Mouse (Mus musculus) Patski (cell line): ENCODE results near the gene Mgat4e. TPM values are rescaled to one million over a fixed set of nuclear protein-coding genes. Genes with fewer than 3 reads are reported as not detected.

Experiments used
- ATAC-seq: fragments of 100-300 bp; one replicate; pipeline ENCODE4 v1.8.0; 2021
- CTCF ChIA-PET: fragments of 350-600 bp; sonication (Branson Sonifier 250); formaldehyde crosslinking; loops from one replicate; lab custom pipeline; 2022; ENCODE audit warnings: inconsistent platforms; lab: Charles Lee
- POLR2A ChIA-PET: fragments of 350-600 bp; sonication (Branson Sonifier 250); formaldehyde crosslinking; loops from one replicate; lab custom pipeline; 2022; ENCODE audit warnings: antibody characterized with exemption, inconsistent platforms; lab: Charles Lee
- DNase-seq: peaks from one replicate; pipeline ENCODE4 v3.0.0-alpha.2; 2011; ENCODE audit warnings: low read depth, low spot score
- H3K27me3 ChIP-seq: fragments of 371-371 bp; one replicate; pipeline ENCODE4 v1.5.1; 2021
- CTCF ChIP-seq: fragments of 100-300 bp; IDR thresholded peaks from one replicate; pipeline ENCODE4 v1.5.1; 2021
- in situ Hi-C: fragments of 300-500 bp; cut with MboI; formaldehyde crosslinking; loops from 3 replicates; pipeline ENCODE4 v1.11.1; 2018; ENCODE audit warnings: low pct_unique_long_range_greater_than_20kb, mixed read lengths
- polyA plus RNA-seq: library from polyadenylated mRNA; unstranded; gene quantifications from one replicate; pipeline ENCODE4 v1.2.3, GENCODE M21; 2021

Mgat4e gene
- polyA plus RNA-seq, 1 experiment from 2014 or later: not detected

- ChIA-PET POLR2A (no interaction called here), CTCF (interaction anchor here (1.3 kb wide), 1 partner anchor 14 kb away, joined by 3 read pairs; no protein-coding TSS in a partner anchor)
- in situ Hi-C loops: no loop called here
- ATAC-seq: no peak
- TF ChIP-seq CTCF: no peak
- H3K27me3 ChIP-seq: no peaks in the 10 kb centered on the region
- DNase-seq: no peak
Observed at GRCm38 (mm10) chr1:134515891-134516290, 33.6 kb downstream of the Mgat4e start.

- POLR2A ChIA-PET: no interaction called here
- DNase-seq: no peak
- in situ Hi-C loops: no loop called here
- CTCF ChIA-PET: no interaction called here
- H3K27me3 ChIP-seq: no peaks in the 10 kb centered on the region
- no peak for TF ChIP-seq CTCF
- no peak for ATAC-seq
Observed at GRCm38 (mm10) chr1:134513876-134514590, 35.4 kb downstream of the Mgat4e start.

GRCm38 (mm10) chr1:134513312-134513860 lies 36.1 kb downstream of the Mgat4e start:
- POLR2A ChIA-PET: interaction anchor here (0.6 kb wide), 1 partner anchor 35 kb away, joined by 4 read pairs; no protein-coding TSS in a partner anchor
- DNase-seq: no peak
- ATAC-seq: no peak

GRCm38 (mm10) chr1:134512584-134512983 lies 36.9 kb downstream of the Mgat4e start:
- POLR2A ChIA-PET: interaction anchor here (0.6 kb wide), 1 partner anchor 36 kb away, joined by 4 read pairs; no protein-coding TSS in a partner anchor
- H3K27me3 ChIP-seq: no peaks in the 10 kb centered on the region
- in situ Hi-C loops: no loop called here
- CTCF ChIA-PET: no interaction called here
- no peak for TF ChIP-seq CTCF
- no peak for ATAC-seq
- DNase-seq: no peak

More at GRCm38 (mm10) chr1:134513312-134513860, 36.1 kb downstream of the Mgat4e start:
- CTCF ChIA-PET: no interaction called here
- in situ Hi-C loops: no loop called here
- no peaks in the 10 kb centered on the region for H3K27me3 ChIP-seq
- no peak for TF ChIP-seq CTCF

- no peaks in the 10 kb centered on the region for H3K27me3 ChIP-seq
- TF ChIP-seq CTCF: no peak
- DNase-seq: no peak
- ChIA-PET CTCF (no interaction called here), POLR2A (interaction anchor here (0.8 kb wide), 1 partner anchor 17 kb away, joined by 3 read pairs; the partner anchor contains the start of gene Rabif)
- no peak for ATAC-seq
- in situ Hi-C loops: no loop called here
Observed at GRCm38 (mm10) chr1:134512183-134512582, 37.3 kb downstream of the Mgat4e start.

GRCm38 (mm10) chr1:134510018-134510417 lies 39.5 kb downstream of the Mgat4e start:
- ATAC-seq (no peak), DNase-seq (no peak)
- no peaks in the 10 kb centered on the region for H3K27me3 ChIP-seq
- ChIA-PET CTCF (interaction anchor here (0.8 to 1.0 kb wide), 2 partner anchors 16 to 101 kb away, joined by 3 read pairs; partner anchors contain the start of gene Rabif), POLR2A (no interaction called here)
- TF ChIP-seq CTCF: no peak
- in situ Hi-C loops: no loop called here

GRCm38 (mm10) chr1:134506201-134506600 lies 43.3 kb downstream of the Mgat4e start:
- TF ChIP-seq CTCF: no peak
- no peak for DNase-seq
- in situ Hi-C loops: no loop called here
- CTCF ChIA-PET: interaction anchor here (2.2 kb wide), 1 partner anchor 11 kb away, joined by 8 read pairs; the partner anchor contains the start of gene Rabif
- POLR2A ChIA-PET: no interaction called here
- no peaks in the 10 kb centered on the region for H3K27me3 ChIP-seq
- ATAC-seq: no peak

- in situ Hi-C loops: no loop called here
- H3K27me3 ChIP-seq: no peaks in the 10 kb centered on the region
- DNase-seq (no peak), ATAC-seq (no peak)
- ChIA-PET CTCF (no interaction called here), POLR2A (no interaction called here)
- TF ChIP-seq CTCF: no peak
Observed at GRCm38 (mm10) chr1:134500916-134501315, 48.6 kb downstream of the Mgat4e start.

GRCm38 (mm10) chr1:134495991-134496390 lies 53.5 kb downstream of the Mgat4e start:
- DNase-seq: no peak
- POLR2A ChIA-PET: interaction anchor here (0.6 to 1.0 kb wide), 3 partner anchors 13 to 40 kb away, joined by 3 to 6 read pairs (median 5); no protein-coding TSS in a partner anchor

GRCm38 (mm10) chr1:134495216-134495539 lies 54.3 kb downstream of the Mgat4e start:
- no peak for DNase-seq
- H3K27me3 ChIP-seq: no peaks in the 10 kb centered on the region
- ChIA-PET POLR2A (interaction anchor here (0.5 to 1.0 kb wide), 3 partner anchors 16 to 102 kb away, joined by 3 to 8 read pairs (median 3); no protein-coding TSS in a partner anchor), CTCF (interaction anchor here (0.6 to 1.6 kb wide), 6 partner anchors 10 to 129 kb away, joined by 3 to 8 read pairs (median 3); no protein-coding TSS in a partner anchor)
- TF ChIP-seq CTCF: no peak
- no peak for ATAC-seq
- in situ Hi-C loops: no loop called here

More at GRCm38 (mm10) chr1:134495991-134496390, 53.5 kb downstream of the Mgat4e start:
- ATAC-seq: no peak
- H3K27me3 ChIP-seq: no peaks in the 10 kb centered on the region
- CTCF ChIA-PET: no interaction called here
- TF ChIP-seq CTCF: no peak
- in situ Hi-C loops: no loop called here
